Mouse (Mus musculus) gastrocnemius, adult 2 months (tissue): ENCODE measurements around the gene Clcn3. TPM values are rescaled to one million over a fixed set of nuclear protein-coding genes. Genes with fewer than 3 reads are reported as not detected.
"Not testable (repeated sequence)": the region's sequence is repeated elsewhere in the genome, so short reads cannot be mapped to it uniquely, and the experiment has no call there.

ENCODE experiments used
- DNase-seq: peaks from one replicate; pipeline ENCODE4 v3.0.0; 2022
- H3K27ac ChIP-seq: fragments of 200-600 bp; 2 replicates; pipeline ENCODE4 v1.8.1; 2022; ENCODE audit warnings: mild to moderate bottlenecking
- H3K4me3 ChIP-seq: fragments of 200-600 bp; 2 replicates; pipeline ENCODE4 v1.8.1; 2022; ENCODE audit warnings: mild to moderate bottlenecking, moderate library complexity
- CTCF ChIP-seq: fragments of 200-600 bp; IDR thresholded peaks from 2 replicates; pipeline ENCODE4 v1.8.1; 2022; ENCODE audit warnings: antibody characterized with exemption, mild to moderate bottlenecking, moderate library complexity
- intact Hi-C: fragments of 180-260 bp; cut with DNase I; formaldehyde crosslinking; loops from one replicate; pipeline ENCODE4 v1.15.1; 2025
- long read RNA-seq, 2 experiments: library from polyadenylated mRNA; stranded (forward); transcript quantifications; one replicate each; pipeline ENCODE4 v2.0.0; 2021
- total RNA-seq, 2 experiments: library from RNA; stranded (reverse); gene quantifications; 2 replicates each; pipeline ENCODE4 v1.2.3; 2021

The Clcn3 gene
- total RNA-seq, result 10 to 100 TPM; 27.5 to 37.4 TPM
- long read RNA-seq, experiment 1, full-length matches to known transcripts, result 43 of 56 reads
- long read RNA-seq, experiment 1, partial matches to known transcripts, result 6 of 56 reads
- long read RNA-seq, experiment 1, other reads (novel, unspliced or antisense), result 7 of 56 reads
- long read RNA-seq, experiment 2, full-length matches to known transcripts, result 27 of 40 reads
- long read RNA-seq, experiment 2, partial matches to known transcripts, result 5 of 40 reads
- long read RNA-seq, experiment 2, other reads (novel, unspliced or antisense), result 8 of 40 reads

DNA sequence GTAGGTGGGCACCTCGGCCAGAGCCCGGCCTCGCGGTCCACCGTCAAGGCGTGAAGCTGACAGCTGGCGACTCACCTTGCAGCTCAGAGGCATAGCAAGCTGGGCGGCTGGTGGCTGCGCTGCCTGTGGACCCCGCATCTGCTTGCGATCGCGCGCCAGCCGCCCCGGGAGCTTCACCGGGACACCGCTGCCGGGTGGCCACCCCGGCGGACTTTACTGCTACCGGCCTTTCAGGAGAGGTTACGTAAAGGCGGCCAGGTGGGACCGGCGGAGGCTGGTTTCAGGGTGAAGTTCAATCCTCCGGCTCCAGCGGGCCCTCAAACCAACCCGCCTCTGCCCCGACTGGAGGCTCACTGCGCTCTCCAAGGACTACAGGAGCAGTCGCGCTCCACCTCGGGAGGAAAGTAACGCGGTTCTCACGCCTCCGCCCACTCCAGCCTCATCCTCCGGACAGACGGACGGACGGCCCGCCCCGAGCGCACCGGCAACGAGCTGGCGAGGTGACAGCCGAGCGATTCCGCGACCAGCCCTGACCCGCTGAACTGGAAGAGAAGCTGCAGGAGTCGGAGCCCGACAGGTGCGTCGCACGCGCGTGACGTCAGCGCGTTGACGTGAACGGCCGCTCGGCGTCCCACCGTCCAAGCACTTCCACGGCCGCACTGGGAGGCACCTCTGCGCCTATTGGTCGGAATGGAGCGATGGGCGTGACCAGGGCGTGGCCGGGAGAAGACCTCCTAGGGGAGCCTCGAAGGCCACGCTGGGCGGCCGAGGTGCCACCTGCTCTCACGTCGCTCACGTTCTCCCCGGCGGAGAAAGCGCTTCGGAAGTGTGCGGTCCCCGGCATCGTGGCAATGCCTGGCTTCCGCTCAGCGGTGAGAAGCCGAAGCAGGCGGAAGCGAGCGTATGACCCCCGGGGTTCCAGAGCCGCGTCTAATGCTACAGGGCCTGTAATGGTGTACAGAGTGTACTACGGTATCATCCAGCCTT is at the start of gene Clcn3:
TSS of gene Clcn3 (minus strand) at position 600 of the 987 bp plus-strand sequence.
- Histone ChIP-seq H3K4me3 (peak within 1 kb of the TSS; percentile 98), H3K27ac (peak within 1 kb of the TSS; percentile 96)
- intact Hi-C loops, result loop anchor here (5.0 kb wide), 2 partner anchors 91 to 351 kb away; partner anchors contain the start of genes Hpf1 and Mfap3l
- peak; percentile 99 for DNase-seq
- no peak for TF ChIP-seq CTCF

DNA sequence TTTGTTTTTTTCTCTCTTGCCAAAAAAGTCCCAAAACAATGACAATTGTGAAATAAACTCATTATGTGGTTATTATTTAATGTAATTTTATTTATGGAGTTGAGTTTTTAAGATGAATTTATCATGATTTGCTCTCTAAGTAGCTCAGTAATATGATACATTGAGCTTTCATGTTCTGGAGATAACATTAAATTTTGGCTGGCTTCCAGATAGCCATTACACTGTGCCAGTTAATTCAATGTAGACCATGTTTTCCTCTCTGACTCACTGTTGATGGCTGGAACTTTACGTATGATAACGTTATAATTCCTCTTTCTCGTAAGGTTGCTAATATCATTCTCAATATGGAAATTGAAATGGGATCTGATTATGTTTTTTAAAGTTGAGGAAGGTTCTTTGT is 13.4 kb upstream of the Clcn3 start:
- Histone ChIP-seq H3K27ac (no peak overlapping the region), H3K4me3 (no peak overlapping the region)
- DNase-seq, result no peak
- TF ChIP-seq CTCF, result no peak
- intact Hi-C loops, result no loop called here

DNA sequence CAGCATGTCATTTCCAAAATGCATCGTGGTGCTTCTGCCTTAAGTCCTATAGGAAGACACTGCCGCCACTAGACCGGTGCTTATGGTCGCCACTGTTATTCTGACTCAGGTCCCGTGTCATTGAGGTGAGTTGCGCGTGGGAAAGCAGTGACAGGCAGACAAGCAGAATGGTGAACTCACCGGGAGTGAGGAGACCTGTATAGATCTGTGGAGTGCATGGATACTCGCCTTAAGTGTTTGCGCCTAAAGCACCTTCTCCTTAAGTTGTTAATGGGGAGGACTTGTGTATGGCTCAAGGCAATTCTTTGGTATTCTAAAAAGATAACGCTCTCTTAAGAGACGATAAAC is 10.5 kb upstream of the Clcn3 start:
- H3K27ac ChIP-seq, result peak overlapping the region; percentile 93
- intact Hi-C loops, result loop anchor here (1.0 kb wide), 1 partner anchor 494 kb away; the partner anchor contains the start of gene Cbr4

DNA sequence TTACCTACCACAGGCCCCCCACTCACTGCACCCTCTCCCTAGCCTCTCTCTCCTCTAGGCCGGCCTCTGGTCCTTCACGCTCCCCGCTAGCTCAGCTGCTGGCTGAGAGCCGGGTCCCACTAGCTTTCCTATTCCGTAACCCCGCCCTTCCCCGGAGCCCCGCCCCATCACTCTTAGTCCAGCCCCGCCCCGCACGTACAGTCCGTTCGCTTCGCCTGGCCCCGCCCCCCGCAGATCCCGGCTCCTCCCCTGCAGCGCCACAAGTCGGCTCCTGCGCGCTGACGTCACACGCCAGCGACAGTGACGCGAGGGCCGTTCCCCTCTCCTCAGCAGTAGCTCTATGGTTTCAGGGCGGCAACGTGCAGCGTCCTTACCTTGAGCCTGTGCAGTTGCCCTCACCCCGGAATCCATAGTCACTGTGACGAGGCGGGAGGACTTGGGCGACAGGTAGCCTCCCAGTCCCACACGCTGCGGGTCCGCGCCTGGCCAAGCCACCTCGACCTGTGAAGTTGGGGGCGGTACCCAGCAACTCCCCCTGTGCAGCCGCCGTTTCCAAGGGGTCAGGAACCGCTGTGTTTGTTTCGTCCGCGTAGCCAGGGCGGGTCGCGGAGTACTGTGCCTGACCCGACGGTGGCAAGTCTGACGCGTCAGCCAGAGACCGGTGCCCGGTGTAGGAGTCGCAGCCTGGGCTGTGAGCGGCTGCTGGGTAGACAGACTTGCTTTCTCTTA is 10.0 kb upstream of the Clcn3 start, which contains the start of gene Nek1:
TSS of gene Nek1 (plus strand) at position 286 of the 729 bp plus-strand sequence.
- H3K27ac ChIP-seq, result peak within 1 kb of the TSS; percentile 93
- DNase-seq, result peak; percentile 99
- H3K4me3 ChIP-seq, result peak within 1 kb of the TSS; percentile 92
- no peak for TF ChIP-seq CTCF
- intact Hi-C loops, result loop anchor here (1.0 kb wide), 1 partner anchor 494 kb away; the partner anchor contains the start of gene Cbr4

More for the DNA sequence above, 10.5 kb upstream of the Clcn3 start:
- TF ChIP-seq CTCF, result no peak
- DNase-seq, result no peak
- peak overlapping the region; percentile 92 for H3K4me3 ChIP-seq

DNA sequence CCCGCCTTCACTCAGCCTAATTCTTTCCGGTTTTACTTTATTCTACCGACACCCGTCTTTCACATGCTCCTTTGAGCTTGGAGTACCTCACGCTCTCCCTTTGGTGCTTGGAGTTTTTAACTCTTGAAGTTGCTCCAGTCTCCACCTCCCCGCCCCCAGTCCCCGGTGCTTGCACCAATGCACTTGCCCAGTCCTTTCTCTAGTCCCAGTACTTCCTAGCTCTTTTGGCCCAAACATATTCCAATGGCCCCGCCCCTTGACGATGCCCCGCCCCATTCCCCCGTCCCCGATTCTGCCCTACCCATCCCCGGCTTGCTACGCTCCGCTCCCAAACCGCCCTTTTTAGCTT is 9.4 kb upstream of the Clcn3 start:
- no peak for DNase-seq
- Histone ChIP-seq H3K27ac (peak overlapping the region; percentile 93), H3K4me3 (peak overlapping the region; percentile 92)
- TF ChIP-seq CTCF, result no peak
- intact Hi-C loops, result no loop called here

DNA sequence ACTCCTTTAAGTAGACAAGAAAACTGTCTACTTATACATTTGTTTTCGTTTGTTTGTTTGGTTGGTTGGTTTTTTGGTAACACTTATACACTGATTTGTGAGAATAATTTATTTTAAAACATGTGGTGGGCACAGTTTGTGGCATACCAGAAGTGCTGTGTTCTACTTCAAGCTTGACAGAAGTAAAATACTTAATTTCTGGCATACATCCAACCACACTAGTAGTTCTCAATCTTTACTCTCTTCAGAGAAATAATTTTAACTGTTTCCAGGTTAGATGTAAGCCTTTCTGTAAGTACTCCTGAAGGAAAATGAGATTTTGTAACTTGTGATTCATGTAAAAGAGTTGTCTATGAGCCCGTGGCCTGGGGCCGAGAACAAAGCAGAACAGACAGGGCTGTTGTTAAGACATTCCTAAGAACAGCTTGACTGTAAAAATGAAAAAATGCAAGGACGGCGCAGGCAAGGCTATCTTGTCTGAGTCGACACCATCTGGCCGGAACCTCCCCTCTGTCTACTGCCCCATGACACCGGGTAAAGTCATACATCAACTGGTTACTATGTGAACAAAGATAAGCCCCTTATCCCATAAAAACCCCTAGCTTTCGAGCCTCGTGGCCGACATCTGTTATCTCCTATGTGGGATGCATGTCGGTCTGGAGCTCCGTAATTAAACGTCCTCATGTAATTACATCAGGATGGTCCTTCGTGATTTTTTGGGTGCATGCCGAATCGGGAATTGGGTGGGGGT is 1.3 kb upstream of the Clcn3 start:
- H3K27ac ChIP-seq, result peak overlapping the region; percentile 96; the same call in 1 of the 2 replicates
- not testable (repeated sequence) for DNase-seq
- peak overlapping the region; percentile 98; the same call in 1 of the 2 replicates for H3K4me3 ChIP-seq
- intact Hi-C loops, result loop anchor here (5.0 kb wide), 2 partner anchors 92 to 352 kb away; partner anchors contain the start of genes Hpf1 and Mfap3l

DNA sequence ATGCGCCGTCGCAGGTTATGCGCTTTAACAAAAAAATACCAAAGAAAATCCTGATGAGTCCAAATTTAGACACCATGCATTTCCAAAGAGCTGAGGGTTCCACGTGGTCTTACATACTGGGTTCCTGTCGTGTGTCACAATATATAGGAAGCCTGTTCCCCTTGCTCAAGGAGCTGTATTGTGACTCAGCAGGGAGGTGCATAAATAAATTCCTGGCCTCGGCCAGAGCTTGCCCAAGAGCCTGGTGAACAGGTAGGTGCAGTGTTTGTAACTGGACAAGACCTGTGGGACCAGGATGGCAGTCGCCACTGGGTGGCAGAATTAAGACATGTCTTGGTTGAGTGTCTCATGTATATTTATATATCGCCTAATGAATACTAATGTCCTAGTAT is 584 bp upstream of the Clcn3 start:
- intact Hi-C loops, result loop anchor here (5.0 kb wide), 2 partner anchors 91 to 351 kb away; partner anchors contain the start of genes Hpf1 and Mfap3l
- peak overlapping the region; percentile 98 for H3K4me3 ChIP-seq
- TF ChIP-seq CTCF, result peak; percentile 67
- peak overlapping the region; percentile 96 for H3K27ac ChIP-seq
- peak; percentile 61 for DNase-seq

DNA sequence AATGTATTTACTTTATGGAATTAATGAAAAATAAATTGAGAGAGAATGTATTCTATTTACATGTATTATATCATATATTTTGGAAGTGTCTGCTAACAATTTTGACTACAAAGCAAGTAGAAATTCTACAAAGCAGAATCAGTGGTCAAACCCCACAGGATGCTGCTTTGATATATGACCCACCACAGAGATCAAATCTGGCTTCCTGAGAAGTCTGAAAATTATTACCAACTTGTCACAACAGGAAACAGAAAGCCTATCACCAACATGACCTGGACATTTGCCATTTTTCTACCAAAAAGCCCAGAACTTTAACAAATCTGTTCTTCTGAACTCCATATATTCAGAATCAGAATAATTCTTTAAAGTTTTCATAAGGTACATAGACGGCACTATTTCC is 1.7 kb downstream of the Clcn3 start:
- peak overlapping the region; percentile 98 for H3K4me3 ChIP-seq
- intact Hi-C loops, result loop anchor here (5.0 kb wide), 2 partner anchors 89 to 349 kb away; partner anchors contain the start of genes Hpf1 and Mfap3l

DNA sequence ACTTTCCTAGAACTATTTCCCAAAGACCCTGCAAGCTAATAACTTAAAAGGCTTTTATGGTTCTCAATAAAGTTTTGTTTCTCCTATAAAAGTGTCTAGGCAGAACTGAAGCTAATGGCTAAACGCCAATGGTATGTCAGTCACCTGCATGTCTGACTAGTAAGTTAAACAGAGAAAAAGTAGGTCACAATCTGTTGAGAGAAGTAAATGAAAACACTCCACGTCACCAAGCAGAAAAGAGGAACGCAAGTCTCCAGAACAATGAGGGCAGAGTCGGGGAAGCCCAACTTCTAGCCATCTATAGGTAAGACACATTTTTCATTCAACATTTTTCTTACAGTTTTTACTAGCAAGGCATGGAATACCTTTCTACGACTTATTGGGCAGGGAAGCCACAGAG is 4.6 kb downstream of the Clcn3 start:
- DNase-seq, result no peak
- intact Hi-C loops, result no loop called here
- Histone ChIP-seq H3K27ac (peak overlapping the region; percentile 38; the same call in 1 of the 2 replicates), H3K4me3 (no peak overlapping the region)
- TF ChIP-seq CTCF, result no peak

More for the DNA sequence above, 1.7 kb downstream of the Clcn3 start:
- DNase-seq, result no peak
- TF ChIP-seq CTCF, result no peak
- peak overlapping the region; percentile 96; the same call in 1 of the 2 replicates for H3K27ac ChIP-seq

DNA sequence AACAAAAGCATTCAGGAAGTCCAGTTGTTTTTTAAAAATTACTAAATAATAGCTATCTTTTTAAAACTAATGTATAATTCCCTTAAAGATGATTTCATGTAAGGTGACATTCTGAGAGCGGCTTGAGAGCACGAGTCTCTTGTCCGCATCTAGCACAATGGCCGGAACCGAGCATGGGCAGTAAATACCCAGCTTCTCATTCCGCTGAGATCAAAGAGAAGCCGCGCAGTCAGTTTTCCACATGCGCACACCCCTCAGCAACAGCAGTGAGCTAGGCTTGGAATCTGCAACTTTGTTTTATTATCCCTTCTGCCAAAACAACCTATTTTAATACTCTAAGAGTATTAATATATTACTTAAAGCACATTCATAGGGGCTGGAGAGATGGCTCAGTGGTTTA is 6.3 kb downstream of the Clcn3 start:
- H3K4me3 ChIP-seq, result no peak overlapping the region
- TF ChIP-seq CTCF, result no peak
- intact Hi-C loops, result no loop called here
- no peak for DNase-seq
- no peak overlapping the region for H3K27ac ChIP-seq

DNA sequence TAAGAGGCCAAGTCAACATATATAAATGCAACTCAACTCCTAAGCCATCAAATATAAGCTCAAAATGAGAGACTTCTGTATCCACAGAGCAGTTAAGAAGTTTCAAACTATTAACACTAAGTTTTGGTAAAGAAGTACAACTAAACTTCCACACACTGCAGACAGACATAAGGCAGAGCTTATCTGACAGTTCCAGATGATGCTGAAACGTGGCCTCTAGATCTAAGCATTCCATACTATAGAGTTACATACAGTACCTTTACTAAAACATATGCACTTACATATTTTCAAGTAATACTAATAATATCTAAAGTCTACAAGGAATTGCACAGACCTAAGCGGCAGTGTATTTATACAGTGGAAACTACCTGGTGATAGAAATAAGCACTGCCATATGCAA is 8.3 kb downstream of the Clcn3 start:
- no peak overlapping the region for H3K4me3 ChIP-seq
- no peak overlapping the region for H3K27ac ChIP-seq
- no peak for DNase-seq
- no peak for TF ChIP-seq CTCF
- intact Hi-C loops, result no loop called here
